Mouse (Mus musculus) T-helper 1 cell (primary cell): ENCODE data around the gene Tmem151b.

Source experiments
- in situ Hi-C: fragments of 300-600 bp; cut with MboI, MseI; formaldehyde crosslinking; loops from one replicate; pipeline ENCODE4 v1.15.1; 2025; ENCODE audit warnings: high pct_unique_total_duplicates

Gene Tmem151b

DNA sequence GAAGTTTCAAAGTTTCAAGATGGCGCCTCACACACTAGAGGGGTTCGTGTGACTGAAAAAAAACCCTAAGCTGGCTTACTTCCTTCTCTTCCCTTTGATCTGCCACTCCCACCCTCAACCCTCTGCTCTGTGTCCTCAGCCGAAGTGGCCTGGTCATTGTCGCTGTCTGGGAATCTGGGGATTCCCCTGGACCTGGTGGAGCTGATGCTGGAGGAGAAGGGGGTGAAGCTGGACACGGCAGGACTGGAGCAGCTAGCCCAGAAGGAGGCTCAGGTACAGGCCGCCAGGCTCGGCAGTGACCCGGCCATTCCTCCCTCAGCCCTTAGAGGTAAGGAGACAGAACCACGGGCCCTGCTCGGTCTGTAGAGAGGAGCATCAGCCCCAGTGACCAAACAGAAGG lies 33.7 kb downstream of the Tmem151b start:
- in situ Hi-C loops, result no loop called here

DNA sequence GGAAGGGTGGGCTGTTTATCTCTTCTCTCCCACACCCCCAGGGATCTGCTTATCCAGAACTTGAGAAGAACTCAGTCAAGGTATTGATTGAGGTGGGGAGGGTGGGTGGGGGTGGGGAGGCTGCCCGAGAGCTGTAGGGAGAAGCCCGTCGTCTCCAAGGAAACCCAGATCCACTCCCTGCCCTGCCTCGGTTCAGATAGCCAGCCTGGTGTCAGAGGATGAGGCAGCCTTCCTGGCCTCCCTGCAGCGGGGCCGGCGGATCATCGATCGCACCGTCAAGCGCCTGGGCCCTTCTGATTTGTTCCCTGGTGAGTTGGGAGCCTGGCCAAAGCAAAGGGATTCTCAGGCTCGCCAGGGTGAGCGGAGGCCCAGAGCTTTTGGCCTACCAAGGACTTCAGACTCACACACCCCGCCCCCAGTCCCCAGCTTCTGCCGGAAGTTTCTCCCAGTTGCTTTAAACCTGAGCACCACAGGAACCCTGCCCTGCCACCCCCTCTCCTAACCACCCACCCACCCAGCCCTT lies 34.2 kb downstream of the Tmem151b start:
- in situ Hi-C loops, result no loop called here

DNA sequence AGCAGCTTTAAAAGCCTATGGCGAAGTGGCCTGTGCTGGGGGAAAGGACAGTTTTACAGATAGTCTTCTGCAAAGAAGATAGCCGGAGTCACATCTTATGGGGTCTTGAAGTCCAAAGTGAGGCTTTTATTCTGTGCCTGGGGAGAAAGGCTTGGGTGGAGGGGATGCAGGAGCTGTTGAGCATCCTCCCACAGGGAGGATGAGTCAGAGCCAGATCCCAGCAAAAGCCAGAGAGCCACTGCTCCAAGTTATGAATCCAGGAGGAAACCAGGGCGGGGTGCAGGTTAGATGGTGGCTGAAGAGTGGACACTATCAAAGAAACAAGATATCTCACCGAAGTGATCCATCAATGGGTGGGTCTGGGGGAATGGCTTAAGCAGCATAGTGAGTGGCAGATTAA lies 37.7 kb downstream of the Tmem151b start:
- in situ Hi-C loops, result no loop called here

DNA sequence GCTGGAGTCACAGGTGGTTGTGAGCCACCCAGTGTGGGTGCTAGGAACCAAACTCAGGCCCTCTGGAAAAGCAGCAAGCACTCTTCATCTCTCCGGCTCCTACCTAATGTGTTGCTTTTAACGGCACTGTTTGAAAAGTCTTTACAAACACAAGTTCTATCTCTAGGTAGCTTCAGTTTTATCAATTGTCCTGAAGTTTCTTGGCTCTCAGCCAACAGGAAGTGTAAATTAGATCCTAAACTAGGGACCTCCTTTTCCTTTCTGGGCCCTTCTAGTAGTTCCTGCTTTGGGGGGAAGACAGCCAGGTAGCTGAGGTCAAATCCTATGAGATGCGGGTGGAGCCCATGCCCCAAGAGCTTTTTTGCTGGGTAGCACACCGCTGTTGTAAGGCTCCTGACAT lies 38.6 kb downstream of the Tmem151b start:
- in situ Hi-C loops, result no loop called here

DNA sequence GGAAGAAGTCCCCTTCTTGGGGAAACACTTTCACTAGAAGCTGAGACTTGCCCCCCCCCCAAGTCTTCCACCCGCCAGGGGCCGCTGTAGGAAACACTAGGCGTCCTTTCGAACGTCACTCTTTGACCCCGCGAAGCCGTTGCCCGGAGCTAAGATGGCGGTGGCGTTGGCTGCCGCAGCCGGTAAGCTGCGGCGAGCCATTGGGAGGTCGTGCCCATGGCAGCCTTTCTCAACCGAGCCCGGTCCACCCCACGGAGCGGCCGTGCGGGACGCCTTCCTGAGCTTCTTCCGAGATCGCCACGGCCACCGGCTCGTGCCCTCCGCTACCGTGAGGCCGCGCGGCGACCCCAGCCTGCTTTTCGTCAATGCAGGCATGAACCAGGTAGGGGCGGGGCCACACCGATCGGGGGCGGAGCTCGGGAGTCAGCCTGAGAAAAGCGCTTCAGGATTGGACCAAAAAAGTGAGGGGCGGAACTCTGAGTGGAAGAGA lies 42.7 kb downstream of the Tmem151b start, which contains the start of gene Aars2:
Gene Aars2, plus strand, starts transcription at position 142 of the 490 bp plus-strand sequence.
- in situ Hi-C loops, result no loop called here

DNA sequence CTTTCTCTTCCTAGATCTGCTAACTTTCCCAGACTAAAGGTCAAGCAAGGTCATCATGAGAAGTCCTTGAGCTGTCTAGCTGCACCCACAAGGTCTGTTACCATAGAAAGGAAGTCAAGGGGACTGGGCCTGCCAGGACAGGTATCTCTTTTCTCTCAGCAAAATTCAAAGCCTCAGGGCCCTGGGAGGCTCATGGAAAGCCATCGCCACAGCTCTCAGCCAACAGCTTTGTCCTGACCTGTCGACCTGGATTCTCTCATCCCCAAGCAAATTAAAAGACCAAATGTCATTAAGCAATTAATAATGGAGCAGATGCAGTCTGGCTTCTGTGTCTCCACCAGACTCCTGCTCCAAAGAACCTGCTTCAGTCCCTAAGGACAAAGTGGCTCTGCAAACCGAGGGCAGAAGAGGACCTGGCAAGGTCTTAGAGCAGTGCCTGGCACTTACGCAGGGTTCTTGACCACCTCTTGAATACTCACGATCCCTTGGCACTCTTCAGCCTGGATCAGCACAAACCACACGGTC lies 43.5 kb downstream of the Tmem151b start:
- in situ Hi-C loops, result no loop called here

DNA sequence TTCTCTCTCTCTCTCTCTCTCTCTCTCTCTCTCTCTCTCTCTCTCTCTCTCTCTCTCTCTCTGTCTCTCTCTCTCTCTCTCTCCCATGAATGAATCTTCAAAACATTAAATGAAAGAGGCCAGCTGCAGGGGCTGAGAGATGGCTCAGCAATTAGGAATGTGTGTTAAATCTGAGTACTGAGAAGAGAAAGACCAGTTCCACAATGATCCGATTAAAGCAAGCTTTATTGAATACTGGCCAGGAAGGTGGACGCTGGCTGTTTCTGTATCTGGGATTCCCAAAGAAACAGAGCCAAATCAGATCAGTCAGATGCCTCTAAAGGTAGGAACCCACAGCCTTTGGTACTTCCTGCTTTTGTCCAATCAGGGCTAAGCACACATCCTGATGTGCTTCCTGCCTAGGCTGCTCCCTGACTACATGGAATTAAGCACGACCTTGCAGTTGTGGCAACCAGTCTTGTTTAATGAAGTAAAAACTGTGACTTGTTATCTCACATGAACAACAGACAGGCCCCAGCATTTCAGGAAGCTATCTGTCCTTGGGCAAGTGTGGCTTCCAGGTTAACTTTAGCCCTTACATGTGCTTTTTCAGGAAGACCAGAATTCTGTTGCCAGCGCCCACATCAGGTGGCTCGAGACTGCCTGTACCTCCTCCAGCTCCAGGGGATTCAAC lies 46.0 kb downstream of the Tmem151b start:
- in situ Hi-C loops, result no loop called here

DNA sequence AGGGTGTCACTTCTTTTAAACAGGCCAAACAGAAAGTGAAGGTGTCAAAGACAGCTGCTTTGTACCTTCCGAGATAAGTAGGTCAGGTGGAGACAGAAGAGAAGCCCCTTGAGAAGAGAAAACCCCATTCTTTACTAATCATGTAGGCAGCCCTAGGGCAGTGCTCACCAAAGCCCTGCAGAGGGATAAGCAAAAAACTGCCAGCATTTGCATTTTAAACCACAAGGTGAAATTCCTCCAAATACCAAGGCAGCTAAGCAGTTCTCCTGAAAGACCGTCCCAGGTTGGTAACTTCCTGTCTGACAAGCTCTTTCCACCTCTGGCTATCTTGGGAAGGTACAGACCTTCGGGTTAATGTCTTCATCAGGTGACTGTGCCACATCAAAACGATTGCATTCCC lies 47.2 kb downstream of the Tmem151b start:
- in situ Hi-C loops, result no loop called here

DNA sequence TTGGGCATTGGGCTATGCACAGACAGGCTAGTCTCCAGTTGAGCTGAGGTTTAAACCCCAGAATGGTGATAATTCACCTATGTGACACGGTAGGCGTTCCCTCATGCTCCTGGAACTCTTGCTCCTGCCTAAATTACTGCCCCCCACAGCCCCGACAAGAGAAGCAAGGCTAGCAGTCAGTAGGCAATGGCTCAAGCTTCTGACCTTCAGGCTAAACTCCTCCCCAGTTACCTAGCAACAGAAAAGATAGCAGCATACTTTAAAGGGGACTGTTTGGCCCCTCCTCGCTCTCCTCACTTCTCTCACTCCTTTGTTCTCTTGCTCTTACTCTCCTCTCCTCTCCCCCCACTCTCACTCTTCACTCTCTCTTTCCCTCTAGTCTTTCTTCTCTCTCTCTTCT lies 48.5 kb downstream of the Tmem151b start:
- in situ Hi-C loops, result no loop called here

DNA sequence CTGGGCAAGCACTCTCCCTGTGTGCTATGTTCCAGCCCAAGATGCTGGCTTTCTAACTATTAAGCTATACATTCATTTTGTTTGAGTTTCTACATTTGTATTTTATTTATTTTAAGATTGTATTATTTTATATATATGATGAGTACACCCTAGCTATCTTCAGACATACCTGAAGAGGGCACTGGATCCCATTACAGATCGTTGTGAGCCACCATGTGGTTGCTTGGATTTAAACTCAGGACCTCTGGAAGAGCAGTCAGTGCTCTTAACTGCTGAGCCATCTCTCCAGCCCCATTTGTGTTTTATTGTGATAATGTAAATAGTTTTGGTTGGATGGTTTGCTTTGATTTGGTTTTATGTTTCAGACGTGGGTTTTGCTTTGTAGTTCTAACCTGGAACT lies 50.0 kb downstream of the Tmem151b start:
- in situ Hi-C loops, result no loop called here

DNA sequence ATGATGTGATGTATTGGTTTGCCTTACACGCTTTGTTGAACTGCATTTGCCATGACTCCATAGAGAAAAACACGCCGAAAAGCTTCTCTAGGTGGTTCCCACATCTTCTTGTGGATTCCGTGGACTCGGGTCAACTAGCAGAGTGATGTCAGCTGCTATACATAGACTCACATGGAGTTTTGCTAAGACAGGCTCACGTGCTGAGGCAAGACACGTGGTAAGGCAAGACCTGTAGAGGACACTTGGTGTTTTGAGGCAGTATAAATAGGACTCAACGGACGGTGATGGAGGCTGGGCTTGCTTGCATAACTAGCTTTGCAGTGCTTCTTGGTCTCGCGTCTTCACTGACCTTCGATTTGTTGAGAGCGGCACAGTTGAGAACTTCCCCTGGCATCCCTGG lies 51.1 kb downstream of the Tmem151b start:
- in situ Hi-C loops, result no loop called here

DNA sequence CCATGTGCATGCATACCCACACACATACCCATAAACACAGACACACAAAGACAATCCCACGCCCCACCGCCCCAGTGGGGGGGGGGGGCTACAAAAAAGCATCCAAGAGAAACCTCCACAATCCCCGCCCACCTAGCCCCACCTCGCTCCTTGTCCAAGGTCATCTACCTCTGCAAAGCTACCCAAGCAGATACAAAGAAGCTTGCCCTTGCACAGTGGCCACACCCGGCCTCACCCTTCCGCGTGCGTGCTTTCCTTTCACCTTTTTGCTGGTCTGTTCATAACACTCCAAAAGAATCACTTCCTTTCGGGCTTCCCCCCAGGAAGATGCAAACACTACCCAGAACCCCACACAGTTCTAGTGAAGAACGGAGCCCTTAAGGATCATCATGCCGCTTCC lies 54.1 kb downstream of the Tmem151b start:
- in situ Hi-C loops, result no loop called here
